9 mouse cellular contexts compared by ENCODE assay signal in genomic region chr17:34661121-34661591, GRCm38 (mm10). TPM values are rescaled to one million over a fixed set of nuclear protein-coding genes. Genes with fewer than 3 reads are reported as not detected.
DNase-seq lines count a peak whose midpoint lies in the region; ATAC-seq and TF ChIP-seq lines count a peak whose summit lies in the region.
"Had no signal": no experiment of that assay in that cellular context is flagged by ENCODE, and none has a peak within 500 bp of the region (broad histone marks: within the 10 kb centered on the region; RNA-seq: fewer than 3 reads in every experiment).

No protein-coding gene starts in this region.

- peaks cover 24% of the 10 kb centered on the region; the same call in 1 of the 2 replicates for H3K27me3 ChIP-seq in embryonic facial prominence, embryonic 14.5 days (replicated peaks; ENCODE audit: control insufficient read depth, insufficient read depth, low read length)
- H3K27me3 ChIP-seq in limb, embryonic 12.5 days: peaks cover 71% of the 10 kb centered on the region
- H3K27me3 ChIP-seq in midbrain, postnatal 0 days (ENCODE audit: insufficient read depth, low read length): peaks cover 9% of the 10 kb centered on the region; the same call in 1 of the 2 replicates

- intact Hi-C loops in heart, postnatal 36 days (cut with DNase I): no loop called here

- H3K4me1 ChIP-seq in embryonic facial prominence, embryonic 14.5 days (ENCODE audit: control insufficient read depth, insufficient read depth, low read length): peaks cover 13% of the 10 kb centered on the region
- peaks cover 18% of the 10 kb centered on the region for H3K4me1 ChIP-seq in limb, embryonic 12.5 days (replicated peaks)
- no peaks in the 10 kb centered on the region for H3K4me1 ChIP-seq in midbrain, postnatal 0 days (ENCODE audit: insufficient read depth, low read length)

- ATAC-seq in embryonic facial prominence, embryonic 14.5 days (ENCODE audit: low read depth): no peak
- no peak for ATAC-seq in limb, embryonic 12.5 days (ENCODE audit: insufficient number of reproducible peaks, insufficient read depth, low FRiP score, low TSS enrichment, low read depth)
- ATAC-seq in midbrain, postnatal 0 days (ENCODE audit: low FRiP score): no peak
- ATAC-seq in erythroid progenitor cell, adult 5-6 weeks (replicated peaks; ENCODE audit: low FRiP score, poor library complexity, severe bottlenecking): no peak

- DNase-seq in R1 (ENCODE audit: low read depth, low spot score): peak; percentile 54
- DNase-seq in embryonic facial prominence, embryonic 14.5 days (ENCODE audit: low spot score): no peak
- DNase-seq in heart, postnatal 36 days: peak; percentile 68 to 75
- no peak for DNase-seq in midbrain, postnatal 0 days (ENCODE audit: low spot score)
- no peak for DNase-seq in ovary, postnatal 36 days (ENCODE audit: low spot score)
- DNase-seq in layer of hippocampus, adult 9-10 months (ENCODE audit: low spot score): no peak

- H3K4me3 ChIP-seq in embryonic facial prominence, embryonic 14.5 days (ENCODE audit: low read depth, low read length): peak overlapping the region; percentile 11
- peak overlapping the region; percentile 19; the same call in 1 of the 2 replicates for H3K4me3 ChIP-seq in limb, embryonic 12.5 days (replicated peaks)
- H3K4me3 ChIP-seq in midbrain, postnatal 0 days (ENCODE audit: low read depth, low read length): no peak overlapping the region

- no peak overlapping the region for H3K27ac ChIP-seq in embryonic facial prominence, embryonic 14.5 days (replicated peaks; ENCODE audit: low read depth, low read length)
- H3K27ac ChIP-seq in limb, embryonic 12.5 days: no peak overlapping the region
- no peak overlapping the region for H3K27ac ChIP-seq in midbrain, postnatal 0 days (ENCODE audit: low read depth, low read length)

- peak overlapping the region; percentile 28 for H3K9ac ChIP-seq in embryonic facial prominence, embryonic 14.5 days (ENCODE audit: low read depth, low read length)
- 0 out of 2 replicates have a peak overlapping the region, but pooled peaks have one; percentile 1 for H3K9ac ChIP-seq in limb, embryonic 12.5 days (replicated peaks)
- no peak overlapping the region for H3K9ac ChIP-seq in midbrain, postnatal 0 days (replicated peaks; ENCODE audit: low read length, poor library complexity, severe bottlenecking)

- peak overlapping the region; percentile 46 for H3K4me2 ChIP-seq in embryonic facial prominence, embryonic 14.5 days (ENCODE audit: low read depth, low read length)
- peak overlapping the region; percentile 42 for H3K4me2 ChIP-seq in limb, embryonic 12.5 days
- H3K4me2 ChIP-seq in midbrain, postnatal 0 days (ENCODE audit: low read depth, low read length, poor library complexity, severe bottlenecking): peak overlapping the region; percentile 20; the same call in 1 of the 2 replicates

- no peaks in the 10 kb centered on the region for H3K9me3 ChIP-seq in embryonic facial prominence, embryonic 14.5 days (ENCODE audit: control insufficient read depth, low read length)
- no peaks in the 10 kb centered on the region for H3K9me3 ChIP-seq in limb, embryonic 12.5 days
- H3K9me3 ChIP-seq in midbrain, postnatal 0 days (ENCODE audit: low read length): no peaks in the 10 kb centered on the region

- WGBS in embryonic facial prominence, embryonic 14.5 days: 7% methylated on average over 19 of the region's 19 CpGs
- WGBS in limb, embryonic 12.5 days: 7% methylated on average over 19 of the region's 19 CpGs
- WGBS in midbrain, postnatal 0 days: 12% methylated on average over 19 of the region's 19 CpGs

- no peak for TF ChIP-seq CTCF in midbrain, postnatal 0 days (IDR thresholded peaks at IDR 0.05)

- H3K36me3 ChIP-seq in embryonic facial prominence, embryonic 14.5 days (ENCODE audit: control insufficient read depth, insufficient read depth, low read length): no peaks in the 10 kb centered on the region
- H3K36me3 ChIP-seq in limb, embryonic 12.5 days: no peaks in the 10 kb centered on the region
- H3K36me3 ChIP-seq in midbrain, postnatal 0 days (ENCODE audit: insufficient read depth, low read length): no peaks in the 10 kb centered on the region

RNA-seq across cellular contexts. Expression of gene Tnxb, which starts 9.2 kb away (rescaled TPM):
- 1.8 and 3.1 TPM in 2 replicates for polyA plus RNA-seq in embryonic facial prominence, embryonic 14.5 days (2014; fragmentation: Nextera tagmentation; extraction: Ambion mirVana)
- 10 to 100 TPM; 35.6 to 39.7 TPM for total RNA-seq in heart, postnatal 36 days (2021)
- not detected in 2 replicates for polyA plus RNA-seq in limb, embryonic 12.5 days (2016; fragmentation: Nextera tagmentation; extraction: Ambion mirVana)
- 3.5 and 4.2 TPM in 2 replicates for total RNA-seq in midbrain, postnatal 0 days (2014; rRNA removed)
- polyA plus RNA-seq in midbrain, postnatal 0 days (2015; fragmentation: Nextera tagmentation; extraction: Ambion mirVana): 0.26 and 0.30 TPM in 2 replicates
- total RNA-seq in erythroid progenitor cell, adult 5-6 weeks (2015; ENCODE audit: low replicate concordance): not detected in 2 replicates
- total RNA-seq in erythroid progenitor cell, adult 5-6 weeks (2017; ENCODE audit: low replicate concordance): not detected in 2 replicates
- total RNA-seq: neutrophil, adult 5-6 weeks had no signal

RNA-seq across cellular contexts. Expression of gene Atf6b, which starts 14.2 kb away (rescaled TPM):
- polyA plus RNA-seq in embryonic facial prominence, embryonic 14.5 days (2014; fragmentation: Nextera tagmentation; extraction: Ambion mirVana): 60.8 and 68.5 TPM in 2 replicates
- 10 to 100 TPM; 15.3 to 16.1 TPM for total RNA-seq in heart, postnatal 36 days (2021)
- 94.8 and 103 TPM in 2 replicates for polyA plus RNA-seq in limb, embryonic 12.5 days (2016; fragmentation: Nextera tagmentation; extraction: Ambion mirVana)
- total RNA-seq in midbrain, postnatal 0 days (2014; rRNA removed): 47.9 and 57.4 TPM in 2 replicates
- polyA plus RNA-seq in midbrain, postnatal 0 days (2015; fragmentation: Nextera tagmentation; extraction: Ambion mirVana): 83.0 and 86.0 TPM in 2 replicates
- 5.4 and 8.3 TPM in 2 replicates for total RNA-seq in erythroid progenitor cell, adult 5-6 weeks (2015; ENCODE audit: low replicate concordance)
- total RNA-seq in erythroid progenitor cell, adult 5-6 weeks (2017; ENCODE audit: low replicate concordance): 2.6 and 5.0 TPM in 2 replicates

RNA-seq across cellular contexts. Expression of gene Fkbpl, which starts 16.6 kb away (rescaled TPM):
- 10.0 and 11.8 TPM in 2 replicates for polyA plus RNA-seq in embryonic facial prominence, embryonic 14.5 days (2014; fragmentation: Nextera tagmentation; extraction: Ambion mirVana)
- 1 to 10 TPM; 6.9 to 9.9 TPM for total RNA-seq in heart, postnatal 36 days (2021)
- polyA plus RNA-seq in limb, embryonic 12.5 days (2016; fragmentation: Nextera tagmentation; extraction: Ambion mirVana): 14.0 and 19.5 TPM in 2 replicates
- total RNA-seq in midbrain, postnatal 0 days (2014; rRNA removed): 6.2 and 7.2 TPM in 2 replicates
- polyA plus RNA-seq in midbrain, postnatal 0 days (2015; fragmentation: Nextera tagmentation; extraction: Ambion mirVana): 10.7 and 12.9 TPM in 2 replicates
- 2.5 TPM in 1 of 2 replicates, not detected in the other for total RNA-seq in erythroid progenitor cell, adult 5-6 weeks (2015; ENCODE audit: low replicate concordance)
- 2.6 and 4.9 TPM in 2 replicates for total RNA-seq in erythroid progenitor cell, adult 5-6 weeks (2017; ENCODE audit: low replicate concordance)

RNA-seq across cellular contexts. Expression of gene Prrt1, which starts 31.8 kb away (rescaled TPM):
- 0.64 and 0.92 TPM in 2 replicates for polyA plus RNA-seq in embryonic facial prominence, embryonic 14.5 days (2014; fragmentation: Nextera tagmentation; extraction: Ambion mirVana)
- total RNA-seq in heart, postnatal 36 days (2021): 1 to 10 TPM; 1.4 to 1.7 TPM
- polyA plus RNA-seq in limb, embryonic 12.5 days (2016; fragmentation: Nextera tagmentation; extraction: Ambion mirVana): 0.20 and 0.28 TPM in 2 replicates
- total RNA-seq in midbrain, postnatal 0 days (2014; rRNA removed): 9.1 and 15.1 TPM in 2 replicates
- 13.3 and 14.0 TPM in 2 replicates for polyA plus RNA-seq in midbrain, postnatal 0 days (2015; fragmentation: Nextera tagmentation; extraction: Ambion mirVana)
- not detected in 2 replicates for total RNA-seq in erythroid progenitor cell, adult 5-6 weeks (2015; ENCODE audit: low replicate concordance)
- total RNA-seq in erythroid progenitor cell, adult 5-6 weeks (2017; ENCODE audit: low replicate concordance): not detected in 2 replicates
- total RNA-seq: neutrophil, adult 5-6 weeks had no signal

RNA-seq across cellular contexts. Expression of gene Ppt2, which starts 32.8 kb away (rescaled TPM):
- polyA plus RNA-seq in embryonic facial prominence, embryonic 14.5 days (2014; fragmentation: Nextera tagmentation; extraction: Ambion mirVana): 23.6 and 26.4 TPM in 2 replicates
- 10 to 100 TPM; 54.4 to 55.5 TPM for total RNA-seq in heart, postnatal 36 days (2021)
- 15.9 and 17.6 TPM in 2 replicates for polyA plus RNA-seq in limb, embryonic 12.5 days (2016; fragmentation: Nextera tagmentation; extraction: Ambion mirVana)
- total RNA-seq in midbrain, postnatal 0 days (2014; rRNA removed): 21.1 and 31.0 TPM in 2 replicates
- polyA plus RNA-seq in midbrain, postnatal 0 days (2015; fragmentation: Nextera tagmentation; extraction: Ambion mirVana): 18.0 and 20.8 TPM in 2 replicates
- total RNA-seq in erythroid progenitor cell, adult 5-6 weeks (2015; ENCODE audit: low replicate concordance): 6.7 and 13.0 TPM in 2 replicates
- 3.2 and 4.0 TPM in 2 replicates for total RNA-seq in erythroid progenitor cell, adult 5-6 weeks (2017; ENCODE audit: low replicate concordance)

Comparison
In these comparisons a context has a peak if more than half of its experiments do, and no peak if none do; other contexts are left out.
1. DNase-seq: peak in R1 (single experiment) and heart, postnatal 36 days (2 of 2); none in embryonic facial prominence, embryonic 14.5 days (single experiment), midbrain, postnatal 0 days (single experiment), ovary, postnatal 36 days (single experiment) and layer of hippocampus, adult 9-10 months (single experiment).
2. Peak in every context shown above with its lines, with median percentiles within 50 percentile points of each other: H3K4me2 ChIP-seq.